Mouse (Mus musculus) embryonic fibroblast, embryonic 13.5 days (primary cell): ENCODE results near the gene Kcnmb1.

Experiments
- CTCF ChIP-seq: IDR thresholded peaks from 2 replicates; pipeline ENCODE4 v1.5.1; 2011; ENCODE audit warnings: mild to moderate bottlenecking, control low read depth, low read length, moderate library complexity, borderline replicate concordance; ENCODE audit not compliant: insufficient read depth
- POLR2A ChIP-seq: IDR thresholded peaks from 2 replicates; pipeline ENCODE4 v1.6.1; 2011; ENCODE audit warnings: low read depth, mild to moderate bottlenecking, control low read depth, low read length, moderate library complexity

- TF ChIP-seq POLR2A (no peak), CTCF (no peak)
Measured at GRCm38 (mm10) chr11:34010859-34011172, 48.0 kb downstream of the Kcnmb1 start.
